Comparison of ENCODE assay signal across 11 mouse cellular contexts in genomic region chr12:84531906-84532829, GRCm38 (mm10). TPM values are rescaled to one million over a fixed set of nuclear protein-coding genes. Genes with fewer than 3 reads are reported as not detected.
DNase-seq lines count a peak whose midpoint lies in the region; ATAC-seq lines count a peak whose summit lies in the region.
"Had no signal": no experiment of that assay in that cellular context is flagged by ENCODE, and none has a peak within 500 bp of the region (broad histone marks: within the 10 kb centered on the region; RNA-seq: fewer than 3 reads in every experiment).

No protein-coding gene starts in this region.

- H3K27ac ChIP-seq in embryonic facial prominence, embryonic 11.5 days (replicated peaks; ENCODE audit: low read depth, low read length): peak overlapping the region; percentile 44; the same call in 1 of the 2 replicates
- H3K27ac ChIP-seq in hindbrain, embryonic 14.5 days: peak overlapping the region; percentile 38; the same call in 1 of the 2 replicates
- peak overlapping the region; percentile 22; the same call in 1 of the 2 replicates for H3K27ac ChIP-seq in limb, embryonic 13.5 days
- H3K27ac ChIP-seq: kidney, postnatal 0 days had no signal

- peak; percentile 98 for DNase-seq in Muller cell, postnatal 12 days (ENCODE audit: inconsistent ontology term)
- DNase-seq in embryonic facial prominence, embryonic 11.5 days (ENCODE audit: low spot score): peak; percentile 54
- DNase-seq in hindbrain, embryonic 14.5 days (ENCODE audit: low spot score): peak; percentile 59
- no peak for DNase-seq in ovary, postnatal 14 days (ENCODE audit: low spot score)
- DNase-seq in adrenal gland, adult (ENCODE audit: inconsistent age in 2 of 2, low spot score in 1 of 2): no peak
- no peak for DNase-seq in adrenal gland, postnatal 4 days (ENCODE audit: low spot score in 2 of 2)
- DNase-seq: cerebellum, adult 18-20 months; lung, postnatal 36 days had no signal

- WGBS in embryonic facial prominence, embryonic 11.5 days: 26% methylated on average over 13 of the region's 13 CpGs
- 29% methylated on average over 13 of the region's 13 CpGs for WGBS in hindbrain, embryonic 14.5 days
- 55% methylated on average over 13 of the region's 13 CpGs for WGBS in limb, embryonic 13.5 days

- no peaks in the 10 kb centered on the region for H3K27me3 ChIP-seq in embryonic facial prominence, embryonic 11.5 days (ENCODE audit: control insufficient read depth, insufficient read depth, low read length)
- H3K27me3 ChIP-seq in hindbrain, embryonic 14.5 days (ENCODE audit: control insufficient read depth, insufficient read depth, low read length): peaks cover 53% of the 10 kb centered on the region
- no peaks in the 10 kb centered on the region for H3K27me3 ChIP-seq in limb, embryonic 13.5 days

- H3K9me3 ChIP-seq in embryonic facial prominence, embryonic 11.5 days (replicated peaks; ENCODE audit: control insufficient read depth, low read length): no peaks in the 10 kb centered on the region
- H3K9me3 ChIP-seq in hindbrain, embryonic 14.5 days (ENCODE audit: control insufficient read depth, low read length): no peaks in the 10 kb centered on the region
- no peaks in the 10 kb centered on the region for H3K9me3 ChIP-seq in limb, embryonic 13.5 days

- no peak overlapping the region for H3K9ac ChIP-seq in embryonic facial prominence, embryonic 11.5 days (replicated peaks; ENCODE audit: low read length)
- no peak overlapping the region for H3K9ac ChIP-seq in hindbrain, embryonic 14.5 days
- no peak overlapping the region for H3K9ac ChIP-seq in limb, embryonic 13.5 days

- no peak overlapping the region for H3K4me3 ChIP-seq in embryonic facial prominence, embryonic 11.5 days (ENCODE audit: low read depth, low read length)
- no peak overlapping the region for H3K4me3 ChIP-seq in hindbrain, embryonic 14.5 days (replicated peaks; ENCODE audit: low read length)
- H3K4me3 ChIP-seq in limb, embryonic 13.5 days: no peak overlapping the region

- peak; percentile 82 for ATAC-seq in embryonic facial prominence, embryonic 11.5 days (replicated peaks; ENCODE audit: insufficient number of reproducible peaks, low FRiP score, low TSS enrichment, low read depth)
- peak; percentile 89 for ATAC-seq in hindbrain, embryonic 14.5 days (ENCODE audit: low FRiP score)
- ATAC-seq in limb, embryonic 13.5 days (ENCODE audit: low FRiP score, low read depth): no peak
- no peak for ATAC-seq in erythroblast, adult 5-6 weeks (replicated peaks; ENCODE audit: low FRiP score, poor library complexity, severe bottlenecking)

- no peaks in the 10 kb centered on the region for H3K36me3 ChIP-seq in embryonic facial prominence, embryonic 11.5 days (replicated peaks; ENCODE audit: control insufficient read depth, insufficient read depth, low read depth, low read length)
- H3K36me3 ChIP-seq in hindbrain, embryonic 14.5 days (replicated peaks; ENCODE audit: control insufficient read depth, insufficient read depth): no peaks in the 10 kb centered on the region
- peaks cover 10% of the 10 kb centered on the region for H3K36me3 ChIP-seq in limb, embryonic 13.5 days

- no peaks in the 10 kb centered on the region; the same call in 1 of the 2 replicates for H3K4me1 ChIP-seq in embryonic facial prominence, embryonic 11.5 days (ENCODE audit: control insufficient read depth, insufficient read depth, low read length)
- H3K4me1 ChIP-seq in hindbrain, embryonic 14.5 days (replicated peaks; ENCODE audit: control insufficient read depth, insufficient read depth, low read length): peaks cover 29% of the 10 kb centered on the region
- peaks cover 21% of the 10 kb centered on the region for H3K4me1 ChIP-seq in limb, embryonic 13.5 days

- H3K4me2 ChIP-seq in embryonic facial prominence, embryonic 11.5 days (ENCODE audit: low read depth, low read length): no peak overlapping the region
- H3K4me2 ChIP-seq in hindbrain, embryonic 14.5 days (replicated peaks): no peak overlapping the region
- no peak overlapping the region for H3K4me2 ChIP-seq in limb, embryonic 13.5 days (replicated peaks)

RNA-seq across cellular contexts. Expression of gene Vsx2, which starts 37.4 kb away (rescaled TPM):
- 3.6 and 10.1 TPM in 2 replicates for polyA plus RNA-seq in embryonic facial prominence, embryonic 11.5 days (2014; fragmentation: Nextera tagmentation; extraction: Ambion mirVana)
- 4.8 and 5.0 TPM in 2 replicates for polyA plus RNA-seq in hindbrain, embryonic 14.5 days (2014; fragmentation: Nextera tagmentation; extraction: Ambion mirVana)
- 0.25 and 0.33 TPM in 2 replicates for polyA plus RNA-seq in limb, embryonic 13.5 days (2015; fragmentation: Nextera tagmentation; extraction: Ambion mirVana)
- not detected in 2 replicates for total RNA-seq in erythroblast, adult 5-6 weeks (2015; ENCODE audit: low replicate concordance)
- not detected in 2 replicates for total RNA-seq in erythroblast, adult 5-6 weeks (2017; ENCODE audit: low replicate concordance)
- total RNA-seq in adrenal gland, postnatal 4 days (2021): not detected
- polyA plus RNA-seq: kidney, postnatal 0 days had no signal

Comparison
In these comparisons a context has a peak if more than half of its experiments do, and no peak if none do; other contexts are left out.
1. DNase-seq: peak in Muller cell, postnatal 12 days (single experiment), embryonic facial prominence, embryonic 11.5 days (single experiment) and hindbrain, embryonic 14.5 days (single experiment); none in ovary, postnatal 14 days (single experiment), adrenal gland, adult (0 of 2) and adrenal gland, postnatal 4 days (0 of 2).
2. ATAC-seq: peak in embryonic facial prominence, embryonic 11.5 days (single experiment) and hindbrain, embryonic 14.5 days (single experiment); none in limb, embryonic 13.5 days (single experiment) and erythroblast, adult 5-6 weeks (single experiment).
3. Peak in every context shown above with its lines, with median percentiles within 50 percentile points of each other: H3K27ac ChIP-seq.